Mouse (Mus musculus) heart, embryonic 13.5 days (tissue): ENCODE measurements at regions not wholly inside any gene's neighbourhood (a gene's known extent, or its start where the extent isn't known, plus 50 kb on each side); places are given as distances from the start of the nearest gene placed in this dataset.
"Not testable (repeated sequence)": the region's sequence is repeated elsewhere in the genome, so short reads cannot be mapped to it uniquely, and the experiment has no call there.

Source experiments
- ATAC-seq: fragments of 200-750 bp; cut with Nextera tagmentation; 2 replicates; pipeline ENCODE4 v1.8.0; 2017; ENCODE audit warnings: moderate TSS enrichment; ENCODE audit not compliant: insufficient number of reproducible peaks, low FRiP score, low TSS enrichment; ENCODE audit errors: extremely low read depth
- H3K27ac ChIP-seq: fragments of 300-500 bp; sonication (generic); replicated peaks from 2 replicates; pipeline ENCODE4 v1.5.1; 2015; ENCODE audit warnings: moderate library complexity, mild to moderate bottlenecking, inconsistent platforms
- H3K27me3 ChIP-seq: fragments of 300-500 bp; sonication (generic); replicated peaks from 2 replicates; pipeline ENCODE4 v1.6.1; 2015; ENCODE audit warnings: mild to moderate bottlenecking, inconsistent platforms
- H3K36me3 ChIP-seq: fragments of 300-500 bp; sonication (generic); 2 replicates; pipeline ENCODE4 v1.6.1; 2015; ENCODE audit warnings: mild to moderate bottlenecking, inconsistent platforms
- H3K4me1 ChIP-seq: fragments of 300-500 bp; sonication (generic); 2 replicates; pipeline ENCODE4 v1.6.1; 2015; ENCODE audit warnings: inconsistent platforms
- H3K4me2 ChIP-seq: fragments of 300-500 bp; sonication (generic); 2 replicates; pipeline ENCODE4 v1.6.1; 2015; ENCODE audit warnings: inconsistent platforms, mild to moderate bottlenecking, moderate library complexity
- H3K4me3 ChIP-seq: fragments of 300-500 bp; sonication (generic); 2 replicates; pipeline ENCODE4 v1.5.1; 2015; ENCODE audit warnings: moderate library complexity, mild to moderate bottlenecking, inconsistent platforms
- H3K9ac ChIP-seq: fragments of 300-500 bp; sonication (generic); 2 replicates; pipeline ENCODE4 v1.6.1; 2015; ENCODE audit warnings: inconsistent platforms, mild to moderate bottlenecking, moderate library complexity
- H3K9me3 ChIP-seq: fragments of 300-500 bp; sonication (generic); 2 replicates; pipeline ENCODE4 v1.6.1; 2016; ENCODE audit warnings: inconsistent platforms
- WGBS: fragments of 180-500 bp; shearing (Covaris S2); methylation state at CpG from one replicate; pipeline ENCODE4 v1.1.7; 2015; ENCODE audit warnings: mixed read lengths; 5-methylcytosine and 5-hydroxymethylcytosine counted together

GRCm38 (mm10) chr15:8824861-8825260 lies 114.3 kb upstream of the Slc1a3 start:
- no peaks in the 10 kb centered on the region for H3K4me1 ChIP-seq
- no peak overlapping the region for H3K27ac ChIP-seq
- H3K27me3 ChIP-seq: no peaks in the 10 kb centered on the region
- no peak overlapping the region for H3K9ac ChIP-seq
- no peak overlapping the region for H3K4me3 ChIP-seq
- no peak for ATAC-seq
- WGBS: 76% methylated on average over 6 of the region's 6 CpGs
- H3K36me3 ChIP-seq: no peaks in the 10 kb centered on the region
- H3K4me2 ChIP-seq: no peak overlapping the region
- H3K9me3 ChIP-seq: no peaks in the 10 kb centered on the region

GRCm38 (mm10) chr15:8822795-8823194 lies 112.2 kb upstream of the Slc1a3 start:
- H3K4me2 ChIP-seq, H3K27ac ChIP-seq, H3K9me3 ChIP-seq, H3K9ac ChIP-seq, H3K4me1 ChIP-seq, H3K4me3 ChIP-seq, ATAC-seq, H3K27me3 ChIP-seq, H3K36me3 ChIP-seq: not testable (repeated sequence)
- 79% methylated on average over 3 of the region's 8 CpGs for WGBS

GRCm38 (mm10) chr15:8817542-8817941 lies 107.0 kb upstream of the Slc1a3 start:
- H3K36me3 ChIP-seq: no peaks in the 10 kb centered on the region
- ATAC-seq: no peak
- peak overlapping the region; percentile 24; the same call in 1 of the 2 replicates for H3K27ac ChIP-seq
- H3K4me3 ChIP-seq: no peak overlapping the region
- no peaks in the 10 kb centered on the region for H3K9me3 ChIP-seq
- 81% methylated on average over 8 of the region's 8 CpGs for WGBS
- H3K4me2 ChIP-seq: no peak overlapping the region
- H3K9ac ChIP-seq: no peak overlapping the region
- H3K27me3 ChIP-seq: no peaks in the 10 kb centered on the region
- peaks cover 13% of the 10 kb centered on the region for H3K4me1 ChIP-seq

GRCm38 (mm10) chr15:8816501-8817368 lies 106.2 kb upstream of the Slc1a3 start:
- 55% methylated on average over 10 of the region's 10 CpGs for WGBS
- Histone ChIP-seq H3K4me3 (no peak overlapping the region), H3K36me3 (no peaks in the 10 kb centered on the region), H3K4me2 (no peak overlapping the region), H3K9ac (no peak overlapping the region), H3K4me1 (peaks cover 13% of the 10 kb centered on the region), H3K27ac (0 out of 2 replicates have a peak overlapping the region, but pooled peaks have one; percentile 24), H3K9me3 (no peaks in the 10 kb centered on the region), H3K27me3 (no peaks in the 10 kb centered on the region)
- ATAC-seq: no peak

- Histone ChIP-seq H3K9me3 (no peaks in the 10 kb centered on the region), H3K27ac (no peak overlapping the region), H3K4me2 (no peak overlapping the region), H3K36me3 (no peaks in the 10 kb centered on the region), H3K9ac (no peak overlapping the region), H3K4me1 (peaks cover 13% of the 10 kb centered on the region), H3K4me3 (no peak overlapping the region), H3K27me3 (no peaks in the 10 kb centered on the region)
- ATAC-seq: no peak
- 48% methylated on average over 2 of the region's 2 CpGs for WGBS
These were observed 105.4 kb upstream of the Slc1a3 start for GRCm38 (mm10) chr15:8815958-8816357.

GRCm38 (mm10) chr15:8815277-8815676 lies 104.7 kb upstream of the Slc1a3 start:
- H3K36me3 ChIP-seq: no peaks in the 10 kb centered on the region
- H3K9ac ChIP-seq: no peak overlapping the region
- no peaks in the 10 kb centered on the region for H3K27me3 ChIP-seq
- H3K4me3 ChIP-seq: no peak overlapping the region
- no peak overlapping the region for H3K27ac ChIP-seq
- 77% methylated on average over 6 of the region's 6 CpGs for WGBS
- ATAC-seq: no peak
- no peaks in the 10 kb centered on the region for H3K9me3 ChIP-seq
- H3K4me2 ChIP-seq: no peak overlapping the region
- H3K4me1 ChIP-seq: peaks cover 13% of the 10 kb centered on the region

- H3K4me3 ChIP-seq: no peak overlapping the region
- 28% methylated on average over 8 of the region's 8 CpGs for whole genome bisulfite sequencing
- peaks cover 20% of the 10 kb centered on the region for H3K4me1 ChIP-seq
- H3K9me3 ChIP-seq: no peaks in the 10 kb centered on the region
- no peaks in the 10 kb centered on the region for H3K27me3 ChIP-seq
- H3K36me3 ChIP-seq: no peaks in the 10 kb centered on the region
- H3K9ac ChIP-seq: no peak overlapping the region
- ATAC-seq: no peak
- no peak overlapping the region for H3K4me2 ChIP-seq
- peak overlapping the region; percentile 49; the same call in 1 of the 2 replicates for H3K27ac ChIP-seq
These were observed 95.8 kb upstream of the Slc1a3 start for GRCm38 (mm10) chr15:8806354-8806753.

GRCm38 (mm10) chr15:8805565-8805964 lies 95.0 kb upstream of the Slc1a3 start:
- H3K27me3 ChIP-seq, H3K4me2 ChIP-seq, H3K4me3 ChIP-seq, H3K9me3 ChIP-seq, H3K36me3 ChIP-seq, ATAC-seq, H3K27ac ChIP-seq, H3K9ac ChIP-seq: not testable (repeated sequence)
- WGBS: 83% methylated on average over 5 of the region's 5 CpGs
- H3K4me1 ChIP-seq: peaks cover 21% of the 10 kb centered on the region

- Histone ChIP-seq H3K27me3 (no peaks in the 10 kb centered on the region), H3K4me3 (no peak overlapping the region), H3K9ac (no peak overlapping the region), H3K27ac (peak overlapping the region; percentile 79), H3K4me1 (peaks cover 21% of the 10 kb centered on the region), H3K4me2 (peak overlapping the region; percentile 18), H3K36me3 (no peaks in the 10 kb centered on the region), H3K9me3 (no peaks in the 10 kb centered on the region)
- WGBS: 26% methylated on average over 7 of the region's 7 CpGs
- no peak for ATAC-seq
These were observed 91.5 kb upstream of the Slc1a3 start for GRCm38 (mm10) chr15:8802058-8802457.

GRCm38 (mm10) chr15:8797015-8797414 lies 86.5 kb upstream of the Slc1a3 start:
- H3K27me3 ChIP-seq: no peaks in the 10 kb centered on the region
- no peak for ATAC-seq
- H3K4me1 ChIP-seq: peaks cover 8% of the 10 kb centered on the region
- H3K27ac ChIP-seq: no peak overlapping the region
- no peak overlapping the region for H3K4me2 ChIP-seq
- no peaks in the 10 kb centered on the region for H3K36me3 ChIP-seq
- H3K9me3 ChIP-seq: peaks cover 8% of the 10 kb centered on the region; the same call in 1 of the 2 replicates
- 73% methylated on average over 1 of the region's 1 CpGs for WGBS
- no peak overlapping the region for H3K9ac ChIP-seq
- H3K4me3 ChIP-seq: no peak overlapping the region

GRCm38 (mm10) chr15:8792106-8792505 lies 81.5 kb upstream of the Slc1a3 start:
- Histone ChIP-seq H3K4me2 (no peak overlapping the region), H3K27ac (no peak overlapping the region), H3K9ac (no peak overlapping the region), H3K27me3 (no peaks in the 10 kb centered on the region), H3K4me1 (no peaks in the 10 kb centered on the region), H3K9me3 (peaks cover 8% of the 10 kb centered on the region; the same call in 1 of the 2 replicates), H3K4me3 (no peak overlapping the region), H3K36me3 (no peaks in the 10 kb centered on the region)
- ATAC-seq: no peak
- WGBS: 77% methylated on average over 2 of the region's 2 CpGs

GRCm38 (mm10) chr15:8789924-8790323 lies 79.4 kb upstream of the Slc1a3 start:
- Histone ChIP-seq H3K4me1 (no peaks in the 10 kb centered on the region), H3K27ac (no peak overlapping the region), H3K9ac (no peak overlapping the region), H3K36me3 (no peaks in the 10 kb centered on the region), H3K9me3 (peaks cover 8% of the 10 kb centered on the region; the same call in 1 of the 2 replicates), H3K4me3 (no peak overlapping the region), H3K27me3 (no peaks in the 10 kb centered on the region), H3K4me2 (no peak overlapping the region)
- no peak for ATAC-seq
